Mouse (Mus musculus): ENCODE data around the gene Scnn1b.

GRCm38 (mm10) chr7:121912250-121912649 lies 47.4 kb downstream of the Scnn1b start:
- no peak for TF ChIP-seq CTCF (IDR thresholded peaks at IDR 0.05; ENCODE audit: low read depth)
- TF ChIP-seq EP300 (IDR thresholded peaks at IDR 0.05; ENCODE audit: low read depth), result no peak
